Mouse (Mus musculus) midbrain, embryonic 15.5 days (tissue): Measurements from ENCODE around the gene Abt1. TPM values are rescaled to one million over a fixed set of nuclear protein-coding genes. Genes with fewer than 3 reads are reported as not detected.

Source experiments
- ATAC-seq: fragments of 200-750 bp; cut with Nextera tagmentation; replicated peaks from 2 replicates; pipeline ENCODE4 v1.8.0; 2017; ENCODE audit warnings: moderate TSS enrichment
- H3K27ac ChIP-seq: fragments of 300-500 bp; sonication (generic); 2 replicates; pipeline ENCODE4 v1.5.1; 2015; ENCODE audit warnings: mild to moderate bottlenecking, inconsistent platforms
- H3K27me3 ChIP-seq: fragments of 300-500 bp; sonication (generic); replicated peaks from 2 replicates; pipeline ENCODE4 v1.6.1; 2015; ENCODE audit warnings: inconsistent platforms
- H3K36me3 ChIP-seq: fragments of 300-500 bp; sonication (generic); replicated peaks from 2 replicates; pipeline ENCODE4 v1.6.1; 2015; ENCODE audit warnings: inconsistent platforms
- H3K4me1 ChIP-seq: fragments of 300-500 bp; sonication (generic); 2 replicates; pipeline ENCODE4 v1.6.1; 2015; ENCODE audit warnings: inconsistent platforms
- H3K4me2 ChIP-seq: fragments of 300-500 bp; sonication (generic); 2 replicates; pipeline ENCODE4 v1.6.1; 2015; ENCODE audit warnings: inconsistent platforms, mild to moderate bottlenecking, moderate library complexity
- H3K4me3 ChIP-seq: fragments of 300-500 bp; sonication (generic); 2 replicates; pipeline ENCODE4 v1.5.1; 2015; ENCODE audit warnings: mild to moderate bottlenecking, inconsistent platforms
- H3K9ac ChIP-seq: fragments of 300-500 bp; sonication (generic); 2 replicates; pipeline ENCODE4 v1.6.1; 2015; ENCODE audit warnings: mild to moderate bottlenecking, inconsistent platforms
- H3K9me3 ChIP-seq: fragments of 300-500 bp; sonication (generic); 2 replicates; pipeline ENCODE4 v1.6.1; 2016; ENCODE audit warnings: inconsistent platforms
- WGBS: fragments of 180-500 bp; shearing (Covaris S2); methylation state at CpG from one replicate; pipeline ENCODE4 v1.1.7; 2015; ENCODE audit warnings: mixed read lengths; 5-methylcytosine and 5-hydroxymethylcytosine counted together
- polyA plus RNA-seq: library from polyadenylated mRNA; unstranded; fragments of >200 nt; fragmentation: Nextera tagmentation; extraction: Ambion mirVana; gene quantifications from 2 replicates; pipeline ENCODE4 v1.2.1, GENCODE M21; 2015

The Abt1 gene
- polyA plus RNA-seq, 1 experiment from 2014 or later = 9.9 TPM

GRCm38 (mm10) chr13:23436861-23437822 lies 13.5 kb upstream of the Abt1 start:
- peak; percentile 26; the same call in 1 of the 2 replicates for ATAC-seq
- Histone ChIP-seq H3K4me1 (peaks cover 24% of the 10 kb centered on the region), H3K27ac (peak overlapping the region; percentile 62; the same call in 1 of the 2 replicates), H3K4me3 (peak overlapping the region; percentile 52), H3K9me3 (no peaks in the 10 kb centered on the region), H3K4me2 (peak overlapping the region; percentile 62), H3K27me3 (no peaks in the 10 kb centered on the region), H3K9ac (peak overlapping the region; percentile 52), H3K36me3 (no peaks in the 10 kb centered on the region)
- WGBS = under 1% methylated on average over 32 of the region's 32 CpGs

GRCm38 (mm10) chr13:23436231-23436661 lies 12.6 kb upstream of the Abt1 start:
- WGBS = under 1% methylated on average over 11 of the region's 11 CpGs
- Histone ChIP-seq H3K4me3 (peak overlapping the region; percentile 44), H3K4me1 (peaks cover 30% of the 10 kb centered on the region), H3K27ac (no peak overlapping the region), H3K9ac (no peak overlapping the region), H3K9me3 (no peaks in the 10 kb centered on the region), H3K27me3 (no peaks in the 10 kb centered on the region), H3K4me2 (peak overlapping the region; percentile 63), H3K36me3 (no peaks in the 10 kb centered on the region)
- ATAC-seq = no peak

- no peak overlapping the region for H3K27ac ChIP-seq
- under 1% methylated on average over 12 of the region's 12 CpGs for WGBS
- H3K36me3 ChIP-seq = no peaks in the 10 kb centered on the region
- peaks cover 30% of the 10 kb centered on the region for H3K4me1 ChIP-seq
- no peak for ATAC-seq
- no peaks in the 10 kb centered on the region for H3K9me3 ChIP-seq
- H3K27me3 ChIP-seq = no peaks in the 10 kb centered on the region
- H3K9ac ChIP-seq = peak overlapping the region; percentile 42
- H3K4me2 ChIP-seq = peak overlapping the region; percentile 63
- peak overlapping the region; percentile 44 for H3K4me3 ChIP-seq
Observed at GRCm38 (mm10) chr13:23435676-23436075, 12.0 kb upstream of the Abt1 start.

GRCm38 (mm10) chr13:23435241-23435640 lies 11.6 kb upstream of the Abt1 start:
- Histone ChIP-seq H3K9me3 (no peaks in the 10 kb centered on the region), H3K9ac (peak overlapping the region; percentile 42), H3K27ac (no peak overlapping the region), H3K4me3 (peak overlapping the region; percentile 44), H3K4me1 (peaks cover 31% of the 10 kb centered on the region), H3K36me3 (no peaks in the 10 kb centered on the region), H3K27me3 (no peaks in the 10 kb centered on the region), H3K4me2 (peak overlapping the region; percentile 63)
- 17% methylated on average over 4 of the region's 4 CpGs for WGBS
- no peak for ATAC-seq

- WGBS = 16% methylated on average over 7 of the region's 7 CpGs
- Histone ChIP-seq H3K27me3 (no peaks in the 10 kb centered on the region), H3K9ac (no peak overlapping the region), H3K27ac (no peak overlapping the region), H3K4me1 (peaks cover 39% of the 10 kb centered on the region), H3K4me3 (peak overlapping the region; percentile 11; the same call in 1 of the 2 replicates), H3K4me2 (peak overlapping the region; percentile 63; the same call in 1 of the 2 replicates), H3K9me3 (no peaks in the 10 kb centered on the region), H3K36me3 (no peaks in the 10 kb centered on the region)
- no peak for ATAC-seq
Observed at GRCm38 (mm10) chr13:23434426-23434825, 10.8 kb upstream of the Abt1 start.

GRCm38 (mm10) chr13:23433801-23434200 lies 10.1 kb upstream of the Abt1 start:
- H3K9ac ChIP-seq = no peak overlapping the region
- peaks cover 40% of the 10 kb centered on the region for H3K4me1 ChIP-seq
- no peaks in the 10 kb centered on the region for H3K9me3 ChIP-seq
- peak overlapping the region; percentile 77; the same call in 1 of the 2 replicates for H3K4me2 ChIP-seq
- H3K27ac ChIP-seq = no peak overlapping the region
- H3K27me3 ChIP-seq = no peaks in the 10 kb centered on the region
- ATAC-seq = no peak
- WGBS = 54% methylated on average over 5 of the region's 5 CpGs
- no peaks in the 10 kb centered on the region for H3K36me3 ChIP-seq
- H3K4me3 ChIP-seq = no peak overlapping the region; the same call in 1 of the 2 replicates

- H3K4me1 ChIP-seq = peaks cover 39% of the 10 kb centered on the region
- peak overlapping the region; percentile 19; the same call in 1 of the 2 replicates for H3K9ac ChIP-seq
- peak overlapping the region; percentile 77 for H3K4me2 ChIP-seq
- 9% methylated on average over 5 of the region's 5 CpGs for WGBS
- H3K27ac ChIP-seq = 0 out of 2 replicates have a peak overlapping the region, but pooled peaks have one; percentile 30
- H3K36me3 ChIP-seq = no peaks in the 10 kb centered on the region
- H3K9me3 ChIP-seq = no peaks in the 10 kb centered on the region
- H3K27me3 ChIP-seq = no peaks in the 10 kb centered on the region
- ATAC-seq = no peak
- peak overlapping the region; percentile 67 for H3K4me3 ChIP-seq
Observed at GRCm38 (mm10) chr13:23433206-23433605, 9.5 kb upstream of the Abt1 start.

- under 1% methylated on average over 28 of the region's 28 CpGs for WGBS
- peak; percentile 88 for ATAC-seq
- Histone ChIP-seq H3K4me3 (peak overlapping the region; percentile 67), H3K27me3 (no peaks in the 10 kb centered on the region), H3K4me2 (peak overlapping the region; percentile 77), H3K9ac (peak overlapping the region; percentile 65; the same call in 1 of the 2 replicates), H3K36me3 (no peaks in the 10 kb centered on the region), H3K27ac (peak overlapping the region; percentile 68), H3K4me1 (peaks cover 39% of the 10 kb centered on the region), H3K9me3 (no peaks in the 10 kb centered on the region)
Observed at GRCm38 (mm10) chr13:23432562-23433201, 9.0 kb upstream of the Abt1 start.

GRCm38 (mm10) chr13:23431351-23431771 lies 7.7 kb upstream of the Abt1 start:
- Histone ChIP-seq H3K27me3 (no peaks in the 10 kb centered on the region), H3K9ac (peak overlapping the region; percentile 65), H3K4me2 (peak overlapping the region; percentile 77), H3K27ac (peak overlapping the region; percentile 87), H3K9me3 (no peaks in the 10 kb centered on the region), H3K4me1 (peaks cover 39% of the 10 kb centered on the region), H3K36me3 (no peaks in the 10 kb centered on the region), H3K4me3 (peak overlapping the region; percentile 67)
- peak; percentile 85 for ATAC-seq
- under 1% methylated on average over 15 of the region's 15 CpGs for WGBS

- under 1% methylated on average over 17 of the region's 17 CpGs for WGBS
- no peaks in the 10 kb centered on the region for H3K36me3 ChIP-seq
Observed at GRCm38 (mm10) chr13:23430734-23431133, 7.1 kb upstream of the Abt1 start.

GRCm38 (mm10) chr13:23429771-23430380 lies 6.2 kb upstream of the Abt1 start:
- WGBS = 48% methylated on average over 10 of the region's 10 CpGs
- no peaks in the 10 kb centered on the region for H3K36me3 ChIP-seq
- no peaks in the 10 kb centered on the region for H3K9me3 ChIP-seq
- peak overlapping the region; percentile 65 for H3K9ac ChIP-seq
- H3K4me3 ChIP-seq = peak overlapping the region; percentile 67
- ATAC-seq = no peak
- peak overlapping the region; percentile 87 for H3K27ac ChIP-seq
- peaks cover 41% of the 10 kb centered on the region for H3K4me1 ChIP-seq
- no peaks in the 10 kb centered on the region for H3K27me3 ChIP-seq
- peak overlapping the region; percentile 77 for H3K4me2 ChIP-seq

More at GRCm38 (mm10) chr13:23430734-23431133, 7.1 kb upstream of the Abt1 start:
- H3K9me3 ChIP-seq = no peaks in the 10 kb centered on the region
- peak overlapping the region; percentile 87 for H3K27ac ChIP-seq
- H3K4me3 ChIP-seq = peak overlapping the region; percentile 67
- H3K27me3 ChIP-seq = no peaks in the 10 kb centered on the region
- ATAC-seq = peak; percentile 68
- peaks cover 38% of the 10 kb centered on the region for H3K4me1 ChIP-seq
- H3K9ac ChIP-seq = peak overlapping the region; percentile 65
- peak overlapping the region; percentile 77 for H3K4me2 ChIP-seq
